Mouse (Mus musculus) CH12.LX (cell line): ENCODE results near the gene Rrp1. TPM values are rescaled to one million over a fixed set of nuclear protein-coding genes. Genes with fewer than 3 reads are reported as not detected.
A peak's percentile ranks its signal among the peaks of the same experiment; 100 is the strongest.

Experiments used
- DNase-seq: peaks from one replicate; pipeline ENCODE4 v3.0.0-alpha.2; 2013; ENCODE audit errors: extremely low read depth
- H3K27ac ChIP-seq: 2 replicates; pipeline ENCODE4 v1.5.1; 2012; ENCODE audit warnings: low read depth, mild to moderate bottlenecking, control low read depth, moderate library complexity; ENCODE audit not compliant: insufficient read depth
- H3K27me3 ChIP-seq: replicated peaks from 2 replicates; pipeline ENCODE3; 2012; ENCODE audit warnings: inconsistent platforms
- H3K36me3 ChIP-seq, 2 experiments: replicated peaks in 1 of 2; 2 replicates each; pipeline versions ENCODE3 to v1.6.1; 2012; ENCODE audit warnings: inconsistent platforms in 1 of 2, low read length in 1 of 2, mild to moderate bottlenecking in 1 of 2, mixed read lengths in 1 of 2, moderate library complexity in 1 of 2; ENCODE audit not compliant: control insufficient read depth in 1 of 2, insufficient read depth in 1 of 2
- H3K4me1 ChIP-seq, 2 experiments: 2 replicates each; pipeline ENCODE4 v1.6.1; 2012; ENCODE audit warnings: inconsistent platforms in 1 of 2, moderate library complexity in 1 of 2; ENCODE audit not compliant: insufficient read depth in 2 of 2, control insufficient read depth in 1 of 2
- H3K4me2 ChIP-seq: 2 replicates; pipeline ENCODE4 v1.6.1; 2012; ENCODE audit warnings: low read depth, mild to moderate bottlenecking, control low read depth; ENCODE audit not compliant: poor library complexity, insufficient read depth, severe bottlenecking
- H3K4me3 ChIP-seq, 3 experiments: fragments of 150-350 bp in 1 of 3; sonication (generic) in 1 of 3; replicated peaks in 1 of 3; 2 replicates each; pipeline versions ENCODE3 to v1.5.1; 2011 to 2012; ENCODE audit warnings: low read depth in 2 of 3, low read length in 2 of 3, mild to moderate bottlenecking in 2 of 3, moderate library complexity in 2 of 3, control low read depth in 1 of 3, improper control_type of control experiment in 1 of 3, inconsistent platforms in 1 of 3, mixed read lengths in 1 of 3; ENCODE audit not compliant: poor library complexity in 1 of 3
- H3K79me2 ChIP-seq: replicated peaks from 2 replicates; pipeline ENCODE4 v1.6.1; 2012; ENCODE audit warnings: mild to moderate bottlenecking, moderate library complexity; ENCODE audit not compliant: control insufficient read depth, poor library complexity, insufficient read depth, severe bottlenecking; ENCODE audit errors: extremely low read depth
- H3K9ac ChIP-seq: 2 replicates; pipeline ENCODE4 v1.6.1; 2012; ENCODE audit warnings: low read depth, mild to moderate bottlenecking, control low read depth, moderate library complexity; ENCODE audit not compliant: insufficient read depth
- H3K9me3 ChIP-seq: replicated peaks from 2 replicates; pipeline ENCODE3; 2012; ENCODE audit warnings: low read length, inconsistent platforms, mixed read lengths
- E2F4 ChIP-seq: IDR thresholded peaks from 2 replicates; pipeline ENCODE4 v1.6.1; 2011; ENCODE audit warnings: low read depth, low read length, improper control_type of control experiment; ENCODE audit not compliant: insufficient replicate concordance
- GABPA ChIP-seq: IDR thresholded peaks from 2 replicates; pipeline ENCODE4 v1.6.1; 2012; ENCODE audit warnings: low read depth, low read length, improper control_type of control experiment, inconsistent platforms; ENCODE audit not compliant: insufficient replicate concordance
- HCFC1 ChIP-seq: IDR thresholded peaks from 2 replicates; pipeline ENCODE4 v1.6.1; 2012; ENCODE audit warnings: low read depth, mild to moderate bottlenecking, inconsistent platforms, low read length, improper control_type of control experiment
- IRF4 ChIP-seq: IDR thresholded peaks from 2 replicates; pipeline ENCODE4 v1.6.1; 2014; ENCODE audit warnings: low read depth, mild to moderate bottlenecking, inconsistent platforms, low read length, improper control_type of control experiment
- JUN ChIP-seq: IDR thresholded peaks from 2 replicates; pipeline ENCODE4 v1.6.1; 2011; ENCODE audit warnings: low read depth, mild to moderate bottlenecking, low read length, improper control_type of control experiment, moderate library complexity; ENCODE audit not compliant: insufficient read depth
- JUND ChIP-seq: conservative IDR thresholded peaks from 2 replicates; pipeline ENCODE4 v1.6.1; 2011; ENCODE audit warnings: low read depth, low read length, improper control_type of control experiment
- MAX ChIP-seq: IDR thresholded peaks from 2 replicates; pipeline ENCODE4 v1.6.1; 2011; ENCODE audit warnings: low read length, improper control_type of control experiment
- MAZ ChIP-seq: IDR thresholded peaks from 2 replicates; pipeline ENCODE4 v1.6.1; 2012; ENCODE audit warnings: low read depth, mild to moderate bottlenecking, inconsistent platforms, low read length, improper control_type of control experiment, moderate library complexity
- MEF2A ChIP-seq: IDR thresholded peaks from 2 replicates; pipeline ENCODE4 v1.6.1; 2014; ENCODE audit warnings: low read depth, mild to moderate bottlenecking, inconsistent platforms, low read length, improper control_type of control experiment, borderline replicate concordance
- MXI1 ChIP-seq: IDR thresholded peaks from 2 replicates; pipeline ENCODE4 v1.6.1; 2011; ENCODE audit warnings: mild to moderate bottlenecking, low read depth, low read length, improper control_type of control experiment
- NELFE ChIP-seq: IDR thresholded peaks from 2 replicates; pipeline ENCODE4 v1.6.1; 2011; ENCODE audit warnings: low read depth, low read length, improper control_type of control experiment
- POLR2A ChIP-seq: IDR thresholded peaks from 2 replicates; pipeline ENCODE4 v1.6.1; 2011; ENCODE audit warnings: low read depth, mild to moderate bottlenecking, improper control_type of control experiment, low read length
- RAD21 ChIP-seq: IDR thresholded peaks from 2 replicates; pipeline ENCODE4 v1.6.1; 2011; ENCODE audit warnings: low read depth, mild to moderate bottlenecking, low read length, improper control_type of control experiment, moderate library complexity
- RCOR1 ChIP-seq: conservative IDR thresholded peaks from 2 replicates; pipeline ENCODE4 v1.6.1; 2012; ENCODE audit warnings: low read depth, mild to moderate bottlenecking, inconsistent platforms, low read length, improper control_type of control experiment
- SIN3A ChIP-seq: IDR thresholded peaks from 2 replicates; pipeline ENCODE4 v1.6.1; 2012; ENCODE audit warnings: low read length, improper control_type of control experiment, inconsistent platforms
- TCF12 ChIP-seq: IDR thresholded peaks from 2 replicates; pipeline ENCODE4 v1.6.1; 2014; ENCODE audit warnings: low read depth, mild to moderate bottlenecking, inconsistent platforms, low read length, improper control_type of control experiment
- UBTF ChIP-seq: IDR thresholded peaks from 2 replicates; pipeline ENCODE4 v1.6.1; 2012; ENCODE audit warnings: low read depth, mild to moderate bottlenecking, inconsistent platforms, low read length, improper control_type of control experiment, moderate library complexity
- USF1 ChIP-seq: IDR thresholded peaks from 2 replicates; pipeline ENCODE4 v1.6.1; 2014; ENCODE audit warnings: low read depth, mild to moderate bottlenecking, inconsistent platforms, low read length, improper control_type of control experiment
- USF2 ChIP-seq: conservative IDR thresholded peaks from 2 replicates; pipeline ENCODE4 v1.6.1; 2011; ENCODE audit warnings: low read depth, low read length, improper control_type of control experiment
- ZNF384 ChIP-seq: IDR thresholded peaks from 2 replicates; pipeline ENCODE4 v1.6.1; 2012; ENCODE audit warnings: low read depth, low read length, improper control_type of control experiment, inconsistent platforms
- dilution Hi-C: fragments of 300-500 bp; cut with MboI; formaldehyde crosslinking; loops from 2 replicates; pipeline ENCODE4 v1.14.3; 2020; ENCODE audit warnings: low sequenced_read_pairs; ENCODE audit not compliant: extremely low pct_unique_long_range_greater_than_20kb, extremely low pct_ligation_motif_present
- in situ Hi-C: fragments of 300-500 bp; cut with MboI; formaldehyde crosslinking; loops from 3 replicates; pipeline ENCODE4 v1.14.3; 2019; ENCODE audit warnings: low sequenced_read_pairs, low pct_ligation_motif_present, low pct_unique_long_range_greater_than_20kb, mixed read lengths
- polyA plus RNA-seq: library from polyadenylated mRNA; unstranded; fragments of >175 nt; gene quantifications from 2 replicates; pipeline ENCODE4 v1.2.1, GENCODE M21; 2012; ENCODE audit warnings: low read depth; ENCODE audit not compliant: insufficient read length
- total RNA-seq, 2 experiments: library from RNA; depleted of rRNA; stranded (reverse); fragments of 300-350 nt in 1 of 2; fragments of >200 nt in 1 of 2; gene quantifications; 2 replicates each; pipeline ENCODE4 v1.2.3; 2012 to 2014

Rrp1 gene
- total and polyA plus RNA-seq, 3 experiments: 138 to 327 (median 189) TPM

DNA sequence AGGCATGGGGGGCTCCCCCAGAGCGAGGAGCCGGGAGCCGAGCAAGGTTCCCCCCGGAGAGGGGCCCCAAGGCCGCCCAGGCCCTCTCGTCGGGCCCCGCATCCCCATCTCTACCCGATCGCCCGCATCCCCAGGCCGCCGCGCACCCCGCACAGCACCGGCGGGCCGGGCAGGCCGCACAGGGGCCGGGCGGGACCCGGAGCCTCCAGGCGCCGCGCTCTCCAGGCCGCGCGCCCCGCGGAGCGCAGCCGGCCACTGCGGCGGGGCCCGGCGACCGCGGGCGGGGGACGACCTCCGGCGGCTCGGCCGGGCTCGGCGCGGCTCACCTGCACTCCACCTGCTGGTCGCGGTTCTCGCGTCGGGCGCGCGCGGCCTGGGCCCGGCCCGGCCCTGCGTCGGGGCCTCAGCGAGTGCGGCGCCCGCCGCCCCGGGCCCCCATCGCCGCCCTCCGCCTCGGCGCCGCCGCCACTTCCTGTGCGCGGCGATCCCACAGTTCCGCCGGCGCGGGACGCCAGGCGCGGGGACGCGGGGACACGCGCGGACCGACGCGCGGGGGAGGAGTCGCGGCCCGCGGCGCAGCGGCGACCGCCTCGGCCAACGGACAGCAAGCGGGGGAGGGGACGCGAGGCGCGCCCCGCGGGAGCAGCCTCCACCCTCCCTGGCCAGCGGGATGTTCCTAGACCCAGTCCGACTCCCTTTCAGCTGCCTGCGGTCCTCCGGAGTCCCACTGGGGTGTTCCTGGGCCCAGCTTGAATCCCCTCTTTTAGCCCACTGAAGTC is 60.8 kb downstream of the Rrp1 start, which contains the start of gene Agpat3:
Gene Agpat3 (minus strand): TSS at position 603 of the 779 bp plus-strand sequence.
- in situ Hi-C loops: no loop called here
- TF ChIP-seq MAZ (no peak), UBTF (peak; percentile 73), MXI1 (peak; percentile 48), POLR2A (no peak), TCF12 (peak; percentile 38; the same call in 1 of the 2 replicates), RAD21 (no peak)
- Histone ChIP-seq H3K9ac (peak within 1 kb of the TSS; percentile 96), H3K27ac (no peak within 1 kb of the TSS), H3K36me3 (peaks cover 0 to 12% of the 10 kb centered on the region in 2 experiments), H3K4me1 (peaks cover 10 to 28% of the 10 kb centered on the region in 2 experiments), H3K27me3 (peaks cover 30% of the 10 kb centered on the region), H3K4me2 (peak within 1 kb of the TSS; percentile 69), H3K79me2 (no peaks in the 10 kb centered on the region), H3K9me3 (peaks cover 2% of the 10 kb centered on the region), H3K4me3 (peak within 1 kb of the TSS; percentile 58 to 85 (median 78))
- dilution Hi-C loops: no loop called here
- no peak for DNase-seq

DNA sequence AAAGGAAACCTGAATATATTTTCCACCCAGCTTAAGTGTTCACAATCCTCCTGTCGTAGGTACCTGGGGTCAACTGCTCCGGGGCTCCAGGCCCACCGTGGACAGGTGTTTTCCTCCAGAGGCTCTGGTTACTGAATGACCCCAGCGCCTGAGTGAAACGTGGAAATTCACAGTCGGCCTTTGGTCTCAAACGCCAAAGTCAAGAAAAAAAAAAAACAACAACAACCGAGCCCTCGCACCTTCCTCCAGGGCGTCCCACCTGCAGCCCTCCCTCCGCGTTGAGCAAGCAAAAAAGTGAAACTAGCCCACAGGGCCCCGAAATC is 61.3 kb downstream of the Rrp1 start:
- H3K4me2 ChIP-seq: peak overlapping the region; percentile 45
- H3K9ac ChIP-seq: peak overlapping the region; percentile 96
- H3K9me3 ChIP-seq: peaks cover under 1% of the 10 kb centered on the region
- peaks cover 10 to 28% of the 10 kb centered on the region in 2 experiments for H3K4me1 ChIP-seq
- H3K79me2 ChIP-seq: no peaks in the 10 kb centered on the region
- no peak for DNase-seq
- TF ChIP-seq NELFE (no peak), GABPA (no peak), RCOR1 (no peak), USF1 (no peak), USF2 (no peak), SIN3A (no peak), HCFC1 (no peak), JUND (no peak), UBTF (no peak), TCF12 (no peak), MAX (peak; percentile 36; the same call in 1 of the 2 replicates), E2F4 (no peak), ZNF384 (peak; percentile 64), IRF4 (0 out of 2 replicates have a peak, but pooled peaks have one; percentile 15), RAD21 (no peak), JUN (no peak), MEF2A (no peak)
- peaks cover 0 to 12% of the 10 kb centered on the region in 2 experiments for H3K36me3 ChIP-seq
- H3K27ac ChIP-seq: no peak overlapping the region
- dilution Hi-C loops: no loop called here
- in situ Hi-C loops: no loop called here
- peak overlapping the region; percentile 58 to 85 (median 78) for H3K4me3 ChIP-seq
- peaks cover 30% of the 10 kb centered on the region for H3K27me3 ChIP-seq
